Mouse (Mus musculus): ENCODE results near the gene Arf6.
"Not testable (repeated sequence)": the region's sequence is repeated elsewhere in the genome, so short reads cannot be mapped to it uniquely, and the experiment has no call there.

Gene Arf6

DNA sequence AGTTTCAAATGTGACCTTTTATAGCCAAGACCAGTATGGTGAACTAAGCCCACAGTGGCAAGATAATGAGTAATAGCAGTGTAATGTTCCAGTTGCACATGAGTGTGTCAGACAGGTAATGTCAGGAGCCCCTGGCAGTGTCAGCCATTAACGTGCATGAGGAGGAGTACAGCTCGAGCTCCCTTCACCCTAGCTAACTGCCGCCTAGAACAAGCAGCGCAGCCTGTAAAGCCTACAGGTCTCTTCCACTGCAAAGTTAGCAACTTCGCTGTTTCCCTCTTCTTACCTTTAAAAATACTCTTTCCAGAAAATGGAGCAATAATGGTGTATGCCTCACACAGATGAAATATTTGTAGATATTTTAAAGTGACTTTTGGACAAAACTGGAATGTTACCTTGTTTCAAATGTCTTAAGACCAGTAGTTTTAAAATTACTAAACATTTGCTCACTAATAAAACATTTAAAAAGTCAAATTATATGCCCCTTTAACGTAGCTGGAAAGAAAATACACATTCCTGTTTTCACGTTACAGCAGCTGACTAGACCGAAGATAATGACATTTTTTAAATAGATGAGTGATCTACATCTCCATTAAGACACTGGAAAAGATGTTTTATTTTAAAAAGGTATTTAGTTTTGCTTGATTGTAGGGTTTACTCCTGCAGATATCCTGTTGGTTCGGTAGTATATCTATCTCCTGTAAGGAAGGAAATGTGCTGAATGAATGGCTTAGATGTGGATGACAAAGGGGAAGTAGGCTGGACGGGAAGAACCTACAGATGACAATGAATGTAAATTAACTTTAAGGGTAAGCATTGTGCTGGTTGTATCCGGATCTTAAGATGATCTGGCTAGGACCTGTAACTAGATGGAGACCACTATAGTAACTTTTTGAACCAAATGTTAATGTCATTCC lies 2.2 kb downstream of the Arf6 start:
- no peak for DNase-seq (ENCODE audit: low spot score)

- DNase-seq (ENCODE audit: low spot score): no peak
Measured at GRCm38 (mm10) chr12:69376132-69376531, 4.2 kb downstream of the Arf6 start.

DNA sequence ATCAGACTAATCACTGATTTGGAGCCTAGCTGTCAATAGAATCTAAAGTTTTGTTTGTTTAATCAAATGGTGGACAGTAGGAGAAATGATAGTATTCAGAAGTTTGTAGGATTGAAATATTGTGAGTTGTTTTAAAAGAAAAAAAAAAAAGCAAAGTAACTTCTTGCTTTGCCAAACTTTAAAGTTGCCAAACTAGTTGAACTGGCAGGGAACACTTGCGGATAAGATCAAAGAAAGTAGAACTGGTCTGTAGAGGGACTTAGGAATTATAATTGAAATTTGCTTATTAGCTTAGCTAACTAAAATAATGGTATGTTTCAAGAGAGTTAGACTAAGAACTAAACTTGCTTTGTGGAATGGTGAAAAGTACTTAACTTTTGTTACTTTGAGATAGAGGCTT lies 5.2 kb downstream of the Arf6 start:
- no peak for DNase-seq (ENCODE audit: low spot score)

- not testable (repeated sequence) for DNase-seq (ENCODE audit: low spot score)
Measured at GRCm38 (mm10) chr12:69377636-69378035, 5.7 kb downstream of the Arf6 start.

- no peak for DNase-seq (ENCODE audit: low spot score)
Measured at GRCm38 (mm10) chr12:69378558-69379454, 6.9 kb downstream of the Arf6 start.

- no peak for DNase-seq (ENCODE audit: low spot score)
Measured at GRCm38 (mm10) chr12:69382880-69383279, 10.9 kb downstream of the Arf6 start.

GRCm38 (mm10) chr12:69384606-69385005 lies 12.7 kb downstream of the Arf6 start:
- DNase-seq (ENCODE audit: low spot score): no peak

DNA sequence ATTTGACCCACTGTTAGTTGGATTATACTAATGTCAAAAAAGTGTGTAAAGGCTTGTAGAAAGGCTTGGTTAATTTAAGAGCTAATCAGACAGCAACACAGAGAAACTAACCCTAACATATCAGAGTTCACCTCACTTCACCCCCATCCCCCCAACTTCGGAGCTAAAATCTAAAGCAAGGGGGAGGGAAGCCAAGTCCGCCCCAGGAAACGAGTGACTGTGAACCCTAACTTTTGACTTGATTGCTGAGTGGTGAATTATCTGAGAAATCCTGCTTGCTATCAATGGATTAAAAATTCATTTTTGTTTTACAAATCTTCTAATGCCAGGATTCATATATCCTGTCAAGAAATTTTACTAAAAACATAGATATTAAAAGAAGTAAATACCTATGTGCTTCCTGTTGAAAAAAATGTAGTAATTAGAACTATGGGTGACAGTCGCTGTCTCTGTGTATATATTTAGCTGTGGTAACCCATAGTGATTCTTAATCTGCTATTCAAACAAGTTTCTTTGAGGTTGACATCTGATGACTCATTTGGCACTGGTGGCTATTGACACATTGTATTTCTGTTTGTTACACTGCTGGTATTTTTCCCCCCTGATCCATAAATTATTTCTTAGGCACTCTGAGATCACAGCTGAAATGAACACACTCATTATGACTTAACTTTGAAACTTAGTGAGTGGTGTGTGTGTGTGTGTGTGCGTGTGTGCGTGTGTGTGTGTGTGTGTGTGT lies 13.8 kb downstream of the Arf6 start:
- DNase-seq (ENCODE audit: low spot score): no peak

- DNase-seq (ENCODE audit: low spot score): not testable (repeated sequence)
Measured at GRCm38 (mm10) chr12:69386281-69386732, 14.4 kb downstream of the Arf6 start.

DNA sequence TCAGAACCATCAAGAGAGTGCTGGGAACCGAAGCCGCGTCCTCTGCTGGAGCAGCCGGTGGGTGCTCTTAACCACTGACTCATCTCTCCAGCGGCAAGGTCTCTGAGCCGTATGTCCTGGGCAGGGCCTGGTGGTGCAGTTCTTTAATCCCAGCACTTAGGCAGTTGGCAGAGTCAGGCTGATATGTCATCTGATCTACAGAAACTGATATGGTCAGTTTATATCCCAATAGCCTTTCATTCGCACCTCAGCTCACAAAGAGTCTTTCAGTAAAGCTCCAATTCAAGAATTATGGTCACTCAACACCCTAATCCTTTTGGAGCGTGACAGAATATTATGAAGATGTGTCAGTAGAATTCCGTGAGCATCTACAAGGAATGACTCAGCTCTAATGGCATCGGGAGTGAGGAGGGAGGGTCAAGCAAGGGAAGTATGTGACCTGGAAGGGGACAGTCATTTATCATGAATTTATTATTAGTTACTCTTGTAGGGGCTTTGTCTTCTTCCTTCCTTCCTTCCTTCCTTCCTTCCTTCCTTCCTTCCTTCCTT lies 16.4 kb downstream of the Arf6 start:
- DNase-seq (ENCODE audit: low spot score): no peak

GRCm38 (mm10) chr12:69389273-69389938 lies 17.5 kb downstream of the Arf6 start:
- no peak for DNase-seq (ENCODE audit: low spot score)

GRCm38 (mm10) chr12:69390000-69390698 lies 18.2 kb downstream of the Arf6 start:
- DNase-seq (ENCODE audit: low spot score): no peak

DNA sequence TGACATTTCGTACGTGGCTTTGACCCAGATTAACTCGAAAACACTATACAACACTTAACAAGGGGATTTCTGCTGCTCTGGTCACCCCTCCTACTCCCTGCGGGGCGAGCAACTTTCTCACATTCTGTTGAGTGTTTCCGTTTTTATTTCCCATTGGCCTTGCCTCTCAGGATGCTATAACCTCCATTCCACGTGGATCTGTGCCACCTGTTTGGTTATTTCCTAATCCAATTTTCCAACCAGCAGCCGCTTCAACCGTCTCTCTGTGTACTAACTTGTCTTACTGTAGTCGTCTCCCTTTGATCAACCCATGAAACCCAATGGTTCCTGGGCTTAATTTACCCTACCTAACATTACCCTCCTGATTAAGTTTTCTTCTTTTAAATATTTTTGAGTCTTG lies 21.1 kb downstream of the Arf6 start:
- DNase-seq (ENCODE audit: low spot score): no peak

DNA sequence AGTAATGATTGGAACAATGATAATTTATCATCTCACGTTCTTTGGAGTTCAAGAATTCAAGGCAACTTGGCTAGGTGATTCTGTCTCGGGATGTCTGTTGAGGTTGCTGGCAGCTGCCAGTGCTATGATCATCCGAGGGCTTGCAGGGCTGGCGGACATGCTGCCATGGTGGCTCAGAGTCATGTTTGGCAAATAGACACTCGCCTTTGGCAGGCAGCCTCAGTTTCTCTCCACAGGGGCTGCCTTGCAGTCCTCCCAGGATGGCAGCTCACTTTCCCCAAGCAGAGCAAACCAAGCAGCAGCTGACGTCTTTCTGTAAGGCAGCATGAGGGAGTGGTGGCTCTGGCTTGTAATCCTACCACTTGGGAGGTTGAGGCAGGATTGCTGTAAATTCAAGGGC lies 22.5 kb downstream of the Arf6 start:
- no peak for DNase-seq (ENCODE audit: low spot score)

- no peak for DNase-seq (ENCODE audit: low spot score)
Measured at GRCm38 (mm10) chr12:69400367-69400766, 28.4 kb downstream of the Arf6 start.

DNA sequence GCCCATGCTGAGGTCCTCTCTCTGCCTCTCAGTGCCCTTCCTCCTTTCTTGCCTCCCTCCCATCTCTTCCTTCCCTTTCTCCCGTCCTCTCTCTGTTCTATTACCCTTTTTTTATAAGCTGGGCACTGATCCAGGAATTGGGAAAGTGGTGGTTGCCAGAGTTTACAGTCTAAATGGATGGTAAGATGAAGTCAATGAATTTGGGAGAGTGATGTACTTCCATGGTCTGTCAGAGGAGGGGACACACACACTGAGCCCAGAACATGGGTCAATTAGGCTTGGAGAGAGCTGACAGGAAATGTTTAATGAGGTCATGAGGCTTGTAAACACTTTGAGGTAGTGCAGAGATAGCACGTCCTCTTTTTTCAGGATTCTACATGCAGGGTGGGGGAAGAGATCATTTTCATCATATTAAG lies 28.9 kb downstream of the Arf6 start:
- no peak for DNase-seq (ENCODE audit: low spot score)

GRCm38 (mm10) chr12:69402100-69402499 lies 30.1 kb downstream of the Arf6 start:
- no peak for DNase-seq (ENCODE audit: low spot score)

DNA sequence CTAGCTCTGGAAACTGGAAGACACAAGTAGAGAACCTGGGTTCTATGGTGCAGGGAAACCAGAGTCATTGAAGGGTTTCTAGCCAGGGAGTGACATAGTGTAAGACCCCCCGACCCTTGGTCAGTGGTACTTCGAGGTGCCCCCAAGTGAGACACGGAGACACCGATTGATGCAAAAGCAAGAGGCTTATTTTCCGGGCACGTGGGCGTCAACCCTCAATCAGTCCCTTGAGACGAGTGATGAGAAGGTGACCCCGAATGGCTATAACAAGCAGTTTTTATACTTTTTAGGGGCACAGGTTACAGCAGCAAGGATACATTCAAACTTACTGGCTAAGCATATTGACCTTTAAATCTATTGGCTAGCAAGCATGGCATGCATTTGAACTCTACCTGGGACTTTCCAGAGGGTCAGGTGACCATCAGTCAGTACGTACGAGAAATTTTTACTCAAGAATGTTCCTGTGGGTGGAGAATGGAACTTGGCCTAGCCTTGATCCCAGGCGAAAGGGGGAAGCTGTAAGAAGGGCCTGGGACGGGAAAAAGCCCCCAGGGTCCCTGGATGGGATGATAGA lies 30.7 kb downstream of the Arf6 start:
- no peak for DNase-seq (ENCODE audit: low spot score)

DNA sequence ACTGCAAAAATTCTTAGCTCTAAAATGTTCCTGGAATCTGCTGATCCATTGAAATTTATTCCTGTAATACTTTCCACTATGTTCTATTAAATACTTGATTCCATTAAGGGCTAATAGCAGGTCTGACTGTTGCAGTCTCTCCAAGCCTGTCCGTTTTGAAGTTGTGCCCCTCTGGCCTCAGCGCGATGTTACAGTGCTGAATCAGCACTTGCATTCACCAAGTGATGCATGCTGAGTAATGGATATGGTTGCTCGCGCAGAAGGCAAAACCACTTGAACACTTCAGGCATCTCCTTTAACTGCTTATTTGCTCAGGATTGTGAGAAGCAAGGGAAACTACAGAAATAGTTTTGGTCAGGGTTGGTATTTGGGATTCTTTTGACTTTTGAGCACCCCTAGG lies 38.8 kb downstream of the Arf6 start:
- DNase-seq (ENCODE audit: low spot score): no peak

DNA sequence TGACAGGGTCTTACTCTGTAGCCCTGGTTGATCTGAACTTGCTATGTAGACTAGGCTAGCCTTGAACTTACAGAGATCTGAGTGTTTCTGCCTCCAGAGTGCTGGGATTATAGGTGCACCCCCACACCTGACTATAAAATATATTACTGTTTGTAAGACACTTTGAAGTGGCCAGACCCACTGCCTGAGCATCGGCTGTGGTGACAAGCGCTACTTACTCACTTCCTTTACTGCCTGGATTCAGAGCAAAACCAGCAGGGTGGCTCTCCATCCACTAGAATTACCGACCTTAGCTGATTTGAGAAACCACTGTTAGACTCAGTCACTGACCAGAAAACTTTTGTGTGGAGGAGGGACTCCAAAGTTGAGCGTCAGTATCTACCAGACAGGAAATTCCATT lies 40.0 kb downstream of the Arf6 start:
- DNase-seq (ENCODE audit: low spot score): no peak
